Mouse (Mus musculus) heart, postnatal 25 days (tissue): Measurements from ENCODE around the gene Shmt2. TPM values are rescaled to one million over a fixed set of nuclear protein-coding genes. Genes with fewer than 3 reads are reported as not detected.

Experiments used
- DNase-seq: peaks from one replicate; pipeline ENCODE4 v3.0.0; 2022; ENCODE audit warnings: low spot score
- intact Hi-C: fragments of 180-260 bp; cut with DNase I; formaldehyde crosslinking; loops from one replicate; pipeline ENCODE4 v1.15.1; 2025
- total RNA-seq, 2 experiments: library from RNA; stranded (reverse); gene quantifications; 2 replicates each; pipeline ENCODE4 v1.2.3; 2021

Shmt2 gene
- total RNA-seq, 2 experiments from 2014 or later = 44.3 TPM

DNA sequence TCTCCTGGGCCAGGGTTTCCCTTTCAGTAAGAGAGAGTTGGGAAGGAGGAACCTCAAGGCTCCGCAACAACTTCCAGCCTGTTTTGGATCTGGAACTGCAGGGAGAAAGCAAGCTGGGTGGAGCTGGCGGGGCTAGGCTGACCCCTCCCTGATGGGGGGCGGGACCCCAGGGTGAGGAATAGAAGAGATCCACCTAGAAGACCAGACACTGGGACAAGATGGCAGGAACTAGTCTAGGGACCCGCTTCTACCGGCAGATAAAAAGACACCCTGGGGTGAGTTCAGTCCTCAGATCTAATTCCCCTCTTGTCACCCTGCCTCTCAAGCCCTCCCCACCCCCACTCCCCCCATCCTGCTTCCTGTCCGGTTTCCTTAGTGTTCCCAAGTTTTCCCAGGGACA, 7.5 kb downstream of the Shmt2 start, which contains the start of gene Ndufa4l2:
TSS of gene Ndufa4l2 (plus strand) at position 204 of the 400 bp plus-strand sequence.
- peak; percentile 53 for DNase-seq
- intact Hi-C loops = no loop called here

DNA sequence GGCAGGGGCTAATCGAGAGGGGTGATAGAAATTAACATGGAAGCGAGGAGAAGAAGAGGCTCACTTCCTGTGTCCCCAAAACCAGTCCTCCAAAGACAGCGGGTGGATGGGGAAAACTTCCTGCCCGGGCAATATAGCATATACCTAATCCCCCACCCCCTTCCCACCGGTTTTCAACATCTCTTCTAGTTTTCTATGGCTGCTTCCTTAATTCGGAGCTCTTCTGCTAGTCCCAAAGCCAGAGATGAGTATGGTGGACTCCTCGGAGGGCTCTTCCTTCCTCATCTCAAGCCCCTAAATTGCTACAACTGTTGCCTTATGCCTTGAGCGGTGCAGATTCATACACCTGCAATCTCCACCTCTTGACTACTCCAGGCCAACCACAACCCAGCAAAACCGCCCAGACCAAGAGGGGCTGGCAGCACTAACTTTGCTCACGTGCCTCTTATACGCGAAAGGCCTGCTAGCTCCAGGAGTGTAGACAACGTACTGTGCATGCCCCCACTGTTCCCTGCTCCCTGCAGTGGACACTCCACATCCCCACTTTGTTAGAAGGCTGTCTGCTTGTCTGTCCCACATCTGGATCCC, 8.0 kb downstream of the Shmt2 start:
- no peak for DNase-seq
- intact Hi-C loops = no loop called here

- intact Hi-C loops = loop anchor here (1.0 kb wide), 1 partner anchor 23 kb away; no protein-coding TSS in a partner anchor
- no peak for DNase-seq
These were observed 8.6 kb downstream of the Shmt2 start for GRCm38 (mm10) chr10:127513501-127514091.

GRCm38 (mm10) chr10:127512813-127513212, 9.4 kb downstream of the Shmt2 start:
- peak; percentile 81 for DNase-seq
- intact Hi-C loops = loop anchor here (1.0 kb wide), 1 partner anchor 23 kb away; no protein-coding TSS in a partner anchor

DNA sequence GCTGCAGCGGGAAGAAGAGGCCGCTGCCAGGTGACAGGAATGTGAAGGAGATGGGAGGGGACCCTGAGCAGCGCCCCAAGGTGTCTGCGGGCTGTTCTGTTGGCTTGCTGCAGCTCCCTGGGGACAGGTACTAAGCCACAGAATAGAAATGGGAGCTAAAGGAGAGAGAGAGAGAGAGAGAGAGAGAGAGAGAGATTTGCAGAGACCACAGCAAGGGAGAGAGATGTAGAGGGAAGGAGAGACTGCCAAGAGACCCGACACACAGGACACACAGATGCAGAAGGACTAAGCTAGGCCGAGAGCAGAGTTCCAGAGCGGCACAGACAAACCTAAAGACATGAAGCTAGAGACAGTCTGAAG, 10.0 kb downstream of the Shmt2 start:
- no peak for DNase-seq
- intact Hi-C loops = no loop called here

DNA sequence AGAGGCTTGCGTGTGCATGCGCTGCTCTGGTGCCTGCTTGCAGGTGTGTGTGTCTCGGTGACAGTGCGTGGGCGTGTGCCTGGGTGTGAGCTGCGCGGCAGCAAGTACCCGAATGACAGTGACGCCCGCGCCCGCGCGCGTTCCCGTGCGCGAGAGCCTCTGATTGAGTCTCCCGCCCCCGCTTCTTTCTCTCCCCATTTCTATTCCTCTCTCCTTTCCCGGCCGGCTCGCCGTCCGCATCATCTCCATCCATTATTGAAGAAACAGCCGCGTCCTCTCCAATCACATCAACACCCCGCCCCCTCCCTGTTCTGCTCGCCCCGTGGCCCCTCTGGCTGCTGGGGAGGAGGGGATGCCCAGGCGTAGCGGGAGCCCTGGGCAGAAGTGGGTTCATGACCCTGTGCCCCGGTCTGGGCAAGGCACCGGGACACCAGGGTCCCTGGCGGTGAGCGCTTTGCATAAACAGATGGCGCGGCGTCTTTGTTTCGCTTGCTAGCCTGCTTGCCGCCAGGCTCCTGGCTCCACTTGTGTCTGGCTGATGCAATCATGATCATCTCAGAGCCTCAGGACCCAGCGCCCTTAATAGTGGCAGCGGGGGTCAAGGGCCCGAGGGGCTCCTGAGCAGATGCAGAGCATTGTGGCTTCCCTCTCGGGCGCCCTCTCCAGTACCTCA, 10.5 kb downstream of the Shmt2 start:
- DNase-seq = no peak
- intact Hi-C loops = no loop called here

DNA sequence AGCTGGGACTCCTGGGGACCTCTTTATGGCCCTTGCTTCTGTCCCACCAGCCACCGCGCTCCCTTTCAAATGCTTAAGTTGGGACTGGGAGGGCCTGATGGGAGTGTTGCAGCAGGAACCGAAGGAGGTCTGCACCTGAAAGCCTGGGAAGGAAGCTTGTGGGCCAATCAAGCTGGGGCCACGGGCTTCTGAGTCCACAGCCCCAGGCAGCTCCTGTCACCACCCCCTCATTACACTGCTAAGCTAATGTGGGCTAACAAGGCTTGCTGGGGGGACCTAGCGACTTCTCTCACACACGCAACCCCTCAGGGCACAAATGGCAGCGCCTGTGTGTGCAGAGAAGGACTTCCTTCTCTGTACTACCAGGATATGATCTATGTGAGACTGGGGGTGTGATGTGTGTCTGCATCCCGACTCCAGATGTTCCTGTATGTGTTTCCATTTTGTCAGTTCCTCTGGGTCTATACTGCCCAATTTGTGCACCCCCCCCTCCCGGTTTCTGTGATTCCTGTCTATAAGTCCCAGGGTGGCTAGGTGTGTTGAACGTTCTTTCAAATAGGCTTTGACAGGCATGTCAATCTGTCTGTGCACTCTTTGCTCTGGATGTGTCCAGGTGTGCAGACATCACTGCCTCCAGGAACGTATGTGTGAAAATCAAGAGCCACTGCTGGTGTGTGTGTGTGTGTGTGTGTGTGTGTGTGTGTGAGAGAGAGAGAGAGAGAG, 11.2 kb downstream of the Shmt2 start:
- intact Hi-C loops = no loop called here
- no peak for DNase-seq

- no peak for DNase-seq
- intact Hi-C loops = loop anchor here (1.0 kb wide), 1 partner anchor 28 kb away; no protein-coding TSS in a partner anchor
These were observed 12.2 kb downstream of the Shmt2 start for GRCm38 (mm10) chr10:127509837-127510701.

GRCm38 (mm10) chr10:127509051-127509836, 13.0 kb downstream of the Shmt2 start:
- DNase-seq = peak; percentile 37
- intact Hi-C loops = loop anchor here (1.0 kb wide), 1 partner anchor 29 kb away; no protein-coding TSS in a partner anchor

DNA sequence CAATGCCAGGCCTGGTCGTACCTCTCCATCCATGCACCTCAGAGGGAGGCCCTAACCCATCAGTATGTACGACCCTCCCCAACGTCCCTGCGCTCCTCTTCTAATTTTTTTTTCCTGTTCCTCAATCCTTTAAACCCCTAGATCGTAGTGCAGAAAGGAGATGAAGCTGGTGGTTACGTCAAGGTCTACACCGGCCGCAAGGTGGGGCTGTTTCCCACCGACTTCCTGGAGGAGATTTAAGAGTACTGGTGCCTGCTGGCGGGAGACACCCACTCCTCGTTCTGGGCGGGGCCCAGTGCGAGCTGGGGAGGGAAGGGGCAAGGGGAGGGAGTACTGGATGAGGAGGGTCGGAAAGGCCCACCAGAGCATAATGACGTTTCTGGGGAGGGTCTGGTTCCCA, 14.0 kb downstream of the Shmt2 start:
- intact Hi-C loops = no loop called here
- DNase-seq = no peak

DNA sequence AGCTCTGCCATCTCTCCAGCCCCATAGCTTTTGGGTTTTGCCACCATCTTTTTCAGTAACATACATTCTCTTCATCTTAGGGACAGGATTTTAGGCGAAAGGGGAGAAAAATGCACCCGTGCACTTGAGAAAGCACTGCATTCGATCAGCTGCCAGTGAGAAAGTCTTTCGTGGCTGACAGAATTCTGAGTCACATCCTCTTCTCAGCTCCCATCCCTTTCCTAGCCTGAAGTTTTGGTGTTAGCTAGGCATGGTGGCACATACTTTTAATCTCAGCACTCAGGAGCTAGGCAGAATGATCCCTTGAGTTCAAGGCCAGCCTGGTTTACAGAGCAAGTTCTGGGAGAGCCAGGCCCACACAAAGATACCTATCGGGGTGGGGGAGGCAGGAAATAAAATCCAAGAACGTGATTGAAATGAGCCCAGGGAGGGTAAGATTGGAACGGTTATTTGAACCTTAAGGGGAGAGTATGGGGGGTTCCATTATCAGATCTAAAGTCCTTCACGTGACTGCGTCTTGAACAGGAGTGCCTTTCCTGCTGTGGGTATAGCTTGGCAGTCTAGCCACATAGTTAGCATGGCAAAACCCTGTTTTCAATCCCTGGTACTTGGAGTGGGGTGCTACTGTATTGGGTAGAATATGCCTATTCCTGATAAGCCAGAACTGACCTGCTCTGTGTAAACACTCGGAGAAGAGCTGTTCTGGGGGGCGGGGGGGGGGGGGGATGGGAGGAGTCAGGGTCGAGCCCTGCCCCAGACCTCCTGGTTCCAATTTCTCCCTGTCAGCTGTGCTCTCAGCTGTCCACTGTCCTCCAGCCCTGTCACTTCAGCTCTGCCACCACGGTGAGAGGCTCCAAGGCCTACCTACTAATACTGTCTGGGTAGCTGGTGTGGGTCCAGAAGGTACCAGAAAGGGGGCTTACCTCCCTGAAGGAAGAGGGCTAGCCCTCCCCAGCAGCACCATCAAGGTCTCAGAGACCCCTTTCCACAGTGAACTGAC, 21.1 kb downstream of the Shmt2 start, which contains the start of gene Stac3:
TSS of gene Stac3 (plus strand) at position 793 of the 1,000 bp plus-strand sequence.
- intact Hi-C loops = no loop called here
- no peak for DNase-seq

- intact Hi-C loops = no loop called here
- DNase-seq = no peak
These were observed 22.2 kb downstream of the Shmt2 start for GRCm38 (mm10) chr10:127500042-127500441.

GRCm38 (mm10) chr10:127499516-127499915, 22.7 kb downstream of the Shmt2 start:
- intact Hi-C loops = no loop called here
- DNase-seq = no peak

DNA sequence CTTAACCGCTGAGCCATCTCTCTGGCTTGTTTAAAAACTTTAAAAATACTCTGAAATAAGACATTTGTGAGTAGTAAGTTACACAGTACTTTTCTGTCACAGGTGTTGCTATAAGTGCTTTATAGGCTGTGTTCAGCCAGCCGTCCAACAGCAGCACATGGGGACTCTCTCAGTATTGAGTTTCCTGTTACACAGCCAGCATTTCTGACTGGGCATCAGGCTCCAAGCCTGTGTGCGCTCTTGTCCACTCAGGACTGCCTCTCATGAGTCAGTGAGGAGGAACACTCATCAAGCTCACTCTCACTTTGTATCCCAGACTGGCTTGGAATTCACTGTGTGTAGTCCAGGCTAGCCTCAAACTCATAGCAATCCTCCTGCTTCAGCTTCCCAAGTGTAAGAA, 26.1 kb downstream of the Shmt2 start:
- no peak for DNase-seq
- intact Hi-C loops = no loop called here

- DNase-seq = no peak
- intact Hi-C loops = no loop called here
These were observed 30.1 kb downstream of the Shmt2 start for GRCm38 (mm10) chr10:127492118-127492517.

DNA sequence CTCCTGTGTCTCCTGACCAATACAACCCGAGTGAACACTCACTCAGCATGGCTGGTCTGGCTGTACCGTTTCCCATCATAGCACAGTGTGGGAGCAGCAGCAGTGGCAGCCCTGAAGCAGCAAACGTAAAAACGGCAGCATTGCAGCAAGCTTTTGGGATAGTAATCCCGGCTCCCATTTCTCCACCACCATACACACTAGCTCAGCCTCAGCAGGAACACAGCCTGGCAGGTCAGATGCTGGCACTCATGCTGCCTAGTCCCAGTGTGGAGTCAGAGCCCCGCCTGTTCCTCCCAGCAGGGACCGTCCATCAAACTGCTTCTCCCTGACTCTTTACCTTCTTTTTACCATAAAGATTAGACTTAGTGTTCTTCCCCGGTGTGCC, 31.1 kb downstream of the Shmt2 start:
- DNase-seq = no peak
- intact Hi-C loops = no loop called here
